8 mouse cellular contexts compared by ENCODE assay signal in genomic region chr4:115059871-115060270, GRCm38 (mm10). TPM values are rescaled to one million over a fixed set of nuclear protein-coding genes. Genes with fewer than 3 reads are reported as not detected.
DNase-seq lines count a peak whose midpoint lies in the region; ATAC-seq and TF ChIP-seq lines count a peak whose summit lies in the region.

No protein-coding gene starts in this region.

- no peak for ATAC-seq in G1E (ENCODE audit: extremely low read depth, insufficient number of reproducible peaks, low FRiP score, poor library complexity, severe bottlenecking)
- no peak for ATAC-seq in hindbrain, postnatal 0 days
- ATAC-seq in stomach, embryonic 16.5 days (ENCODE audit: insufficient read depth, low FRiP score), result no peak

- H3K9ac ChIP-seq in hindbrain, postnatal 0 days (replicated peaks; ENCODE audit: low read length), result no peak overlapping the region
- peak overlapping the region; percentile 38; the same call in 1 of the 2 replicates for H3K9ac ChIP-seq in stomach, embryonic 16.5 days (ENCODE audit: low read length)

- peak; percentile 34; the same call in 1 of the 2 replicates for TF ChIP-seq POLR2A in lung, adult 2 months (IDR thresholded peaks at IDR 0.05; ENCODE audit: borderline replicate concordance, extremely low read depth, low read depth, low read length)

- H3K36me3 ChIP-seq in G1E (replicated peaks), result peaks cover 43% of the 10 kb centered on the region
- no peaks in the 10 kb centered on the region for H3K36me3 ChIP-seq in embryonic facial prominence, embryonic 10.5 days (replicated peaks)
- no peaks in the 10 kb centered on the region for H3K36me3 ChIP-seq in hindbrain, postnatal 0 days (ENCODE audit: insufficient read depth, low read length)
- no peaks in the 10 kb centered on the region for H3K36me3 ChIP-seq in stomach, embryonic 16.5 days (ENCODE audit: control insufficient read depth, insufficient read depth, low read length)

- WGBS in embryonic facial prominence, embryonic 10.5 days, result 3% methylated on average over 12 of the region's 12 CpGs
- 10% methylated on average over 12 of the region's 12 CpGs for WGBS in hindbrain, postnatal 0 days
- WGBS in lung, adult 2 months, result 27% methylated on average over 12 of the region's 12 CpGs
- 23% methylated on average over 12 of the region's 12 CpGs for WGBS in stomach, embryonic 16.5 days

- no peak for DNase-seq in G1E (ENCODE audit: low spot score)
- peak; percentile 38 for DNase-seq in embryonic facial prominence, embryonic 10.5 days (ENCODE audit: low spot score)
- no peak for DNase-seq in hindbrain, postnatal 0 days (ENCODE audit: low spot score)
- DNase-seq in lung, adult 2 months, result peak; percentile 31
- no peak for DNase-seq in thymus, postnatal 0 days (ENCODE audit: low spot score)
- DNase-seq in left cerebral cortex, adult 11 months (ENCODE audit: low spot score), result no peak
- DNase-seq in frontal cortex, postnatal 10 days (ENCODE audit: low spot score in 2 of 2), result no peak

- H3K9me3 ChIP-seq in G1E (replicated peaks), result no peaks in the 10 kb centered on the region
- no peaks in the 10 kb centered on the region for H3K9me3 ChIP-seq in embryonic facial prominence, embryonic 10.5 days
- H3K9me3 ChIP-seq in hindbrain, postnatal 0 days (ENCODE audit: low read length), result no peaks in the 10 kb centered on the region
- no peaks in the 10 kb centered on the region for H3K9me3 ChIP-seq in stomach, embryonic 16.5 days (replicated peaks; ENCODE audit: control insufficient read depth, low read length)

- H3K4me1 ChIP-seq in G1E (ENCODE audit: insufficient read depth, low read depth, low read length), result peaks cover 51% of the 10 kb centered on the region
- H3K4me1 ChIP-seq in embryonic facial prominence, embryonic 10.5 days, result peaks cover 33% of the 10 kb centered on the region
- no peaks in the 10 kb centered on the region for H3K4me1 ChIP-seq in hindbrain, postnatal 0 days (ENCODE audit: insufficient read depth, low read length)
- peaks cover 3% of the 10 kb centered on the region; the same call in 1 of the 2 replicates for H3K4me1 ChIP-seq in lung, adult 2 months (ENCODE audit: control insufficient read depth, insufficient read depth, low read length)
- H3K4me1 ChIP-seq in stomach, embryonic 16.5 days (ENCODE audit: control insufficient read depth, insufficient read depth, low read length), result peaks cover 21% of the 10 kb centered on the region

- peak overlapping the region; percentile 93 for H3K4me3 ChIP-seq in G1E (ENCODE audit: low read depth, low read length)
- peak overlapping the region; percentile 52 for H3K4me3 ChIP-seq in embryonic facial prominence, embryonic 10.5 days
- peak overlapping the region; percentile 18; the same call in 1 of the 2 replicates for H3K4me3 ChIP-seq in hindbrain, postnatal 0 days (ENCODE audit: low read length)
- H3K4me3 ChIP-seq in lung, adult 2 months (replicated peaks; ENCODE audit: extremely low read depth, low read depth, low read length), result peak overlapping the region; percentile 77
- H3K4me3 ChIP-seq in stomach, embryonic 16.5 days (replicated peaks; ENCODE audit: low read length), result peak overlapping the region; percentile 25

- no peaks in the 10 kb centered on the region for H3K27me3 ChIP-seq in G1E (ENCODE audit: insufficient read depth, low read length)
- H3K27me3 ChIP-seq in embryonic facial prominence, embryonic 10.5 days (replicated peaks; ENCODE audit: low read depth, poor library complexity, severe bottlenecking), result peaks cover 100% of the 10 kb centered on the region
- H3K27me3 ChIP-seq in hindbrain, postnatal 0 days (ENCODE audit: insufficient read depth, low read length), result peaks cover 60% of the 10 kb centered on the region
- H3K27me3 ChIP-seq in stomach, embryonic 16.5 days (ENCODE audit: control insufficient read depth, insufficient read depth, low read length), result peaks cover 94% of the 10 kb centered on the region

- peak overlapping the region; percentile 6; the same call in 1 of the 2 replicates for H3K4me2 ChIP-seq in hindbrain, postnatal 0 days (ENCODE audit: low read depth, low read length)
- peak overlapping the region; percentile 19; the same call in 1 of the 2 replicates for H3K4me2 ChIP-seq in stomach, embryonic 16.5 days (ENCODE audit: low read depth, low read length)

- H3K27ac ChIP-seq in embryonic facial prominence, embryonic 10.5 days (replicated peaks), result 0 out of 2 replicates have a peak overlapping the region, but pooled peaks have one; percentile 5
- no peak overlapping the region for H3K27ac ChIP-seq in hindbrain, postnatal 0 days
- H3K27ac ChIP-seq in stomach, embryonic 16.5 days (ENCODE audit: low read length), result no peak overlapping the region; the same call in 1 of the 2 replicates

- TF ChIP-seq CTCF in G1E (IDR thresholded peaks at IDR 0.05; ENCODE audit: low read depth, low read length), result no peak
- no peak for TF ChIP-seq CTCF in hindbrain, postnatal 0 days (IDR thresholded peaks at IDR 0.05; ENCODE audit: low read depth)
- no peak for TF ChIP-seq CTCF in lung, adult 2 months (IDR thresholded peaks at IDR 0.05; ENCODE audit: insufficient read depth, low read length)

RNA-seq across cellular contexts. Expression of gene Tal1, which starts 3.6 kb away (rescaled TPM):
- total RNA-seq in G1E (2014; fragmentation: Nextera tagmentation) (155 and 174 TPM in 2 replicates), G1E (2017) (155 and 166 TPM in 2 replicates)
- 239 and 262 TPM in 2 replicates for polyA plus RNA-seq in G1E (2012)
- polyA plus RNA-seq in embryonic facial prominence, embryonic 10.5 days (2016; fragmentation: Nextera tagmentation; extraction: Ambion mirVana), result 1.7 and 1.9 TPM in 2 replicates
- total RNA-seq in hindbrain, postnatal 0 days (2014; rRNA removed), result 18.1 and 19.4 TPM in 2 replicates
- 1.1 and 1.6 TPM in 2 replicates for polyA plus RNA-seq in hindbrain, postnatal 0 days (2015; fragmentation: Nextera tagmentation; extraction: Ambion mirVana)
- 11.1 and 20.9 TPM in 2 replicates for polyA plus RNA-seq in lung, adult 2 months (2012; rRNA removed)
- polyA plus RNA-seq in stomach, embryonic 16.5 days (2015; fragmentation: Nextera tagmentation; extraction: Ambion mirVana), result 0.59 and 1.1 TPM in 2 replicates
- polyA plus RNA-seq in thymus, postnatal 0 days (2015; fragmentation: Nextera tagmentation; extraction: Ambion mirVana), result 0.08 and 0.13 TPM in 2 replicates

RNA-seq across cellular contexts. Expression of gene Pdzk1ip1, which starts 28.6 kb away (rescaled TPM):
- total RNA-seq in G1E (2014; fragmentation: Nextera tagmentation), result 2.4 and 3.0 TPM in 2 replicates
- 19.8 and 23.1 TPM in 2 replicates for total RNA-seq in G1E (2017)
- polyA plus RNA-seq in G1E (2012), result 0.21 TPM in 1 of 2 replicates, not detected in the other
- polyA plus RNA-seq in embryonic facial prominence, embryonic 10.5 days (2016; fragmentation: Nextera tagmentation; extraction: Ambion mirVana), result 6.3 and 6.7 TPM in 2 replicates
- 0.58 and 5.2 TPM in 2 replicates for total RNA-seq in hindbrain, postnatal 0 days (2014; rRNA removed)
- polyA plus RNA-seq in hindbrain, postnatal 0 days (2015; fragmentation: Nextera tagmentation; extraction: Ambion mirVana), result 4.2 and 4.9 TPM in 2 replicates
- polyA plus RNA-seq in lung, adult 2 months (2012; rRNA removed), result 126 and 171 TPM in 2 replicates
- polyA plus RNA-seq in stomach, embryonic 16.5 days (2015; fragmentation: Nextera tagmentation; extraction: Ambion mirVana), result 130 and 180 TPM in 2 replicates
- 2.8 and 3.5 TPM in 2 replicates for polyA plus RNA-seq in thymus, postnatal 0 days (2015; fragmentation: Nextera tagmentation; extraction: Ambion mirVana)

RNA-seq across cellular contexts. Expression of gene Stil, which starts 59.9 kb away (rescaled TPM):
- total RNA-seq in G1E (2014; fragmentation: Nextera tagmentation) (93.1 and 94.3 TPM in 2 replicates), G1E (2017) (19.9 and 26.0 TPM in 2 replicates)
- polyA plus RNA-seq in G1E (2012), result 2.8 and 4.0 TPM in 2 replicates
- 19.3 and 20.5 TPM in 2 replicates for polyA plus RNA-seq in embryonic facial prominence, embryonic 10.5 days (2016; fragmentation: Nextera tagmentation; extraction: Ambion mirVana)
- 2.8 and 3.6 TPM in 2 replicates for total RNA-seq in hindbrain, postnatal 0 days (2014; rRNA removed)
- 2.3 and 2.8 TPM in 2 replicates for polyA plus RNA-seq in hindbrain, postnatal 0 days (2015; fragmentation: Nextera tagmentation; extraction: Ambion mirVana)
- polyA plus RNA-seq in lung, adult 2 months (2012; rRNA removed), result 0.26 and 0.28 TPM in 2 replicates
- 9.4 and 10.2 TPM in 2 replicates for polyA plus RNA-seq in stomach, embryonic 16.5 days (2015; fragmentation: Nextera tagmentation; extraction: Ambion mirVana)
- 10.2 and 10.9 TPM in 2 replicates for polyA plus RNA-seq in thymus, postnatal 0 days (2015; fragmentation: Nextera tagmentation; extraction: Ambion mirVana)

Comparison
In these comparisons a context has a peak if more than half of its experiments do, and no peak if none do; other contexts are left out.
1. DNase-seq: peak in embryonic facial prominence, embryonic 10.5 days (single experiment) and lung, adult 2 months (single experiment); none in G1E (single experiment), hindbrain, postnatal 0 days (single experiment), thymus, postnatal 0 days (single experiment), left cerebral cortex, adult 11 months (single experiment) and frontal cortex, postnatal 10 days (0 of 2).
2. H3K4me3 ChIP-seq: peak in every context shown above with its lines; median percentile 93 in G1E; 77 in lung, adult 2 months; 52 in embryonic facial prominence, embryonic 10.5 days; 25 in stomach, embryonic 16.5 days; 18 in hindbrain, postnatal 0 days.
3. RNA of gene Tal1, which starts 3.6 kb away (polyA plus RNA-seq): 239 to 262 TPM in G1E; 11.1 to 20.9 TPM in lung, adult 2 months, 1.7 to 1.9 TPM in embryonic facial prominence, embryonic 10.5 days, 1.1 to 1.6 TPM in hindbrain, postnatal 0 days, 0.59 to 1.1 TPM in stomach, embryonic 16.5 days and 0.08 to 0.13 TPM in thymus, postnatal 0 days; every median in the first group is over 10 times any median in the second.
4. RNA of gene Pdzk1ip1, which starts 28.6 kb away (polyA plus RNA-seq): 126 to 171 TPM in lung, adult 2 months and 130 to 180 TPM in stomach, embryonic 16.5 days; 6.3 to 6.7 TPM in embryonic facial prominence, embryonic 10.5 days, 4.2 to 4.9 TPM in hindbrain, postnatal 0 days, 2.8 to 3.5 TPM in thymus, postnatal 0 days and 0.21 TPM in G1E; every median in the first group is over 10 times any median in the second.